Mouse (Mus musculus): Measurements from ENCODE around the gene Mgat5b.

The Mgat5b gene

GRCm38 (mm10) chr11:116919186-116920020 is 740 bp downstream of the Mgat5b start:
- DNase-seq (ENCODE audit: low spot score in 2 of 2): no peak

- DNase-seq (ENCODE audit: low spot score in 2 of 2): no peak
Observed at GRCm38 (mm10) chr11:116920746-116921145, 2.1 kb downstream of the Mgat5b start.

- no peak for DNase-seq (ENCODE audit: low spot score in 2 of 2)
Observed at GRCm38 (mm10) chr11:116922058-116922457, 3.4 kb downstream of the Mgat5b start.

GRCm38 (mm10) chr11:116928031-116928430 is 9.4 kb downstream of the Mgat5b start:
- DNase-seq (ENCODE audit: low spot score in 2 of 2): no peak

- DNase-seq (ENCODE audit: low spot score in 2 of 2): no peak
Observed at GRCm38 (mm10) chr11:116934862-116935261, 16.2 kb downstream of the Mgat5b start.

GRCm38 (mm10) chr11:116935354-116935753 is 16.7 kb downstream of the Mgat5b start:
- DNase-seq (ENCODE audit: low spot score in 2 of 2): no peak

GRCm38 (mm10) chr11:116935917-116936316 is 17.3 kb downstream of the Mgat5b start:
- peak in 1 of 2 experiments; percentile 40 for DNase-seq (ENCODE audit: low spot score in 2 of 2)

- no peak for DNase-seq (ENCODE audit: low spot score in 2 of 2)
Observed at GRCm38 (mm10) chr11:116937141-116937540, 18.5 kb downstream of the Mgat5b start.

GRCm38 (mm10) chr11:116940088-116940855 is 21.6 kb downstream of the Mgat5b start:
- DNase-seq (ENCODE audit: low spot score in 2 of 2): no peak

GRCm38 (mm10) chr11:116944346-116944745 is 25.7 kb downstream of the Mgat5b start:
- no peak for DNase-seq (ENCODE audit: low spot score in 2 of 2)

GRCm38 (mm10) chr11:116949832-116950231 is 31.2 kb downstream of the Mgat5b start:
- DNase-seq (ENCODE audit: low spot score in 2 of 2): no peak

- no peak for DNase-seq (ENCODE audit: low spot score in 2 of 2)
Observed at GRCm38 (mm10) chr11:116951429-116951828, 32.8 kb downstream of the Mgat5b start.

GRCm38 (mm10) chr11:116954231-116955118 is 35.8 kb downstream of the Mgat5b start:
- peak; percentile 51 to 52 for DNase-seq (ENCODE audit: low spot score in 2 of 2)

GRCm38 (mm10) chr11:116958601-116959000 is 39.9 kb downstream of the Mgat5b start:
- no peak for DNase-seq (ENCODE audit: low spot score in 2 of 2)

- DNase-seq (ENCODE audit: low spot score in 2 of 2): no peak
Observed at GRCm38 (mm10) chr11:116965061-116965460, 46.4 kb downstream of the Mgat5b start.

GRCm38 (mm10) chr11:116965961-116966360 is 47.3 kb downstream of the Mgat5b start:
- DNase-seq (ENCODE audit: low spot score in 2 of 2): no peak

GRCm38 (mm10) chr11:116968586-116968985 is 49.9 kb downstream of the Mgat5b start:
- DNase-seq (ENCODE audit: low spot score in 2 of 2): no peak

- DNase-seq (ENCODE audit: low spot score in 2 of 2): no peak
Observed at GRCm38 (mm10) chr11:116969498-116969897, 50.8 kb downstream of the Mgat5b start.

GRCm38 (mm10) chr11:116970847-116971246 is 52.2 kb downstream of the Mgat5b start:
- no peak for DNase-seq (ENCODE audit: low spot score in 2 of 2)

GRCm38 (mm10) chr11:116972828-116973227 is 54.2 kb downstream of the Mgat5b start:
- DNase-seq (ENCODE audit: low spot score in 2 of 2): no peak

- no peak for DNase-seq (ENCODE audit: low spot score in 2 of 2)
Observed at GRCm38 (mm10) chr11:116973508-116973907, 54.8 kb downstream of the Mgat5b start.

- no peak for DNase-seq (ENCODE audit: low spot score in 2 of 2)
Observed at GRCm38 (mm10) chr11:116974341-116974740, 55.7 kb downstream of the Mgat5b start.

Data from right cerebral cortex, postnatal 36 days (tissue).